9 mouse cellular contexts compared by ENCODE assay signal in genomic region chr19:8921741-8922140, GRCm38 (mm10). TPM values are rescaled to one million over a fixed set of nuclear protein-coding genes. Genes with fewer than 3 reads are reported as not detected.
DNase-seq lines count a peak whose midpoint lies in the region; ATAC-seq and TF ChIP-seq lines count a peak whose summit lies in the region.
"Had no signal": no experiment of that assay in that cellular context is flagged by ENCODE, and none has a peak within 500 bp of the region (broad histone marks: within the 10 kb centered on the region; RNA-seq: fewer than 3 reads in every experiment).

No protein-coding gene starts in this region.

- TF ChIP-seq POLR2A in heart, adult 2 months (IDR thresholded peaks at IDR 0.05; ENCODE audit: insufficient read depth, low read depth, low read length): no peak
- no peak for TF ChIP-seq POLR2A in thymus, adult 2 months (IDR thresholded peaks at IDR 0.05; ENCODE audit: control insufficient read depth, extremely low read depth, insufficient read depth, low read length, poor library complexity)

- H3K27ac ChIP-seq in heart, embryonic 10.5 days: 0 out of 2 replicates have a peak overlapping the region, but pooled peaks have one; percentile 32
- no peak overlapping the region for H3K27ac ChIP-seq in heart, adult 2 months
- no peak overlapping the region for H3K27ac ChIP-seq in hindbrain, embryonic 12.5 days
- H3K27ac ChIP-seq in liver, postnatal 0 days (ENCODE audit: low read depth): peak overlapping the region; percentile 90
- no peak overlapping the region for H3K27ac ChIP-seq in thymus, adult 2 months (ENCODE audit: control insufficient read depth, insufficient read depth, low read length)
- no peak overlapping the region for H3K27ac ChIP-seq in left cerebral cortex, adult 2 months

- 80% methylated on average over 9 of the region's 9 CpGs for WGBS in heart, embryonic 10.5 days
- 75% methylated on average over 9 of the region's 9 CpGs for WGBS in heart, adult 2 months
- WGBS in hindbrain, embryonic 12.5 days: 79% methylated on average over 9 of the region's 9 CpGs
- WGBS in liver, postnatal 0 days (ENCODE audit: insufficient replicate concordance): 61% methylated on average over 9 of the region's 9 CpGs
- 78% methylated on average over 9 of the region's 9 CpGs for WGBS in thymus, adult 2 months

- peaks cover 13% of the 10 kb centered on the region for H3K4me1 ChIP-seq in heart, embryonic 10.5 days
- peaks cover 4% of the 10 kb centered on the region for H3K4me1 ChIP-seq in heart, adult 2 months (ENCODE audit: control insufficient read depth, insufficient read depth, low read length)
- peaks cover 69% of the 10 kb centered on the region for H3K4me1 ChIP-seq in G1E (ENCODE audit: insufficient read depth, low read depth, low read length)
- H3K4me1 ChIP-seq in hindbrain, embryonic 12.5 days: peaks cover 13% of the 10 kb centered on the region; the same call in 1 of the 2 replicates
- peaks cover 15% of the 10 kb centered on the region for H3K4me1 ChIP-seq in liver, postnatal 0 days (ENCODE audit: insufficient read depth)
- H3K4me1 ChIP-seq in thymus, adult 2 months (replicated peaks; ENCODE audit: control insufficient read depth, insufficient read depth, low read length): peaks cover 5% of the 10 kb centered on the region; the same call in 1 of the 2 replicates

- intact Hi-C loops in heart, adult 2 months (cut with DNase I): loop anchor here (2.0 kb wide), 1 partner anchor 23 kb away; the partner anchor contains the start of gene Ganab
- intact Hi-C loops in left cerebral cortex, adult 2 months (cut with DNase I): no loop called here

- no peak for ATAC-seq in G1E (ENCODE audit: extremely low read depth, insufficient number of reproducible peaks, low FRiP score, poor library complexity, severe bottlenecking)
- no peak for ATAC-seq in hindbrain, embryonic 12.5 days (ENCODE audit: low FRiP score)
- no peak for ATAC-seq in liver, postnatal 0 days

- peak overlapping the region; percentile 75; the same call in 1 of the 2 replicates for H3K4me2 ChIP-seq in hindbrain, embryonic 12.5 days (replicated peaks)
- H3K4me2 ChIP-seq in liver, postnatal 0 days (ENCODE audit: low read depth, low read length): peak overlapping the region; percentile 94

- H3K9ac ChIP-seq in heart, adult 2 months (ENCODE audit: low read depth, low read length): no peak overlapping the region
- 0 out of 2 replicates have a peak overlapping the region, but pooled peaks have one; percentile 77 for H3K9ac ChIP-seq in hindbrain, embryonic 12.5 days
- peak overlapping the region; percentile 75 for H3K9ac ChIP-seq in liver, postnatal 0 days (replicated peaks)

- peaks cover 32% of the 10 kb centered on the region for H3K36me3 ChIP-seq in heart, embryonic 10.5 days
- 0 out of 2 replicates have a peak, but pooled peaks cover 3% of the 10 kb centered on the region for H3K36me3 ChIP-seq in heart, adult 2 months (ENCODE audit: control insufficient read depth, insufficient read depth, low read length)
- H3K36me3 ChIP-seq in G1E (replicated peaks): peaks cover 53% of the 10 kb centered on the region
- H3K36me3 ChIP-seq in hindbrain, embryonic 12.5 days: peaks cover 25% of the 10 kb centered on the region
- H3K36me3 ChIP-seq in liver, postnatal 0 days (replicated peaks; ENCODE audit: insufficient read depth, low read length): peaks cover 23% of the 10 kb centered on the region
- H3K36me3 ChIP-seq in thymus, adult 2 months (ENCODE audit: control insufficient read depth, insufficient read depth, low read length): no peaks in the 10 kb centered on the region

- no peak for DNase-seq in heart, embryonic 10.5 days (ENCODE audit: low spot score)
- no peak for DNase-seq in heart, adult 2 months
- no peak for DNase-seq in G1E (ENCODE audit: low spot score)
- DNase-seq in liver, postnatal 0 days: peak; percentile 31
- no peak for DNase-seq in thymus, adult 2 months
- no peak for DNase-seq in left cerebral cortex, adult 2 months (ENCODE audit: extremely low spot score in 1 of 2, low spot score in 2 of 2)
- no peak for DNase-seq in frontal cortex, adult 2 months (ENCODE audit: extremely low spot score in 1 of 2, low spot score in 1 of 2)
- DNase-seq: lung, adult 2 months had no signal

- no peaks in the 10 kb centered on the region for H3K9me3 ChIP-seq in heart, embryonic 10.5 days
- no peaks in the 10 kb centered on the region for H3K9me3 ChIP-seq in G1E (replicated peaks)
- no peaks in the 10 kb centered on the region for H3K9me3 ChIP-seq in hindbrain, embryonic 12.5 days (replicated peaks)
- H3K9me3 ChIP-seq in liver, postnatal 0 days (ENCODE audit: low read length): no peaks in the 10 kb centered on the region

- H3K27me3 ChIP-seq in heart, embryonic 10.5 days (ENCODE audit: insufficient read depth, poor library complexity, severe bottlenecking): no peaks in the 10 kb centered on the region
- H3K27me3 ChIP-seq in heart, adult 2 months (ENCODE audit: control insufficient read depth, insufficient read depth, low read length): no peaks in the 10 kb centered on the region
- no peaks in the 10 kb centered on the region for H3K27me3 ChIP-seq in G1E (ENCODE audit: insufficient read depth, low read length)
- no peaks in the 10 kb centered on the region for H3K27me3 ChIP-seq in hindbrain, embryonic 12.5 days
- no peaks in the 10 kb centered on the region for H3K27me3 ChIP-seq in liver, postnatal 0 days (ENCODE audit: insufficient read depth, low read length)
- H3K27me3 ChIP-seq in thymus, adult 2 months (ENCODE audit: control insufficient read depth, insufficient read depth, low read length): no peaks in the 10 kb centered on the region

- no peaks in the 10 kb centered on the region for H3K79me2 ChIP-seq in heart, adult 2 months (replicated peaks; ENCODE audit: control insufficient read depth, insufficient read depth, low read length)

- H3K4me3 ChIP-seq in heart, embryonic 10.5 days: 0 out of 2 replicates have a peak overlapping the region, but pooled peaks have one; percentile 86
- no peak overlapping the region for H3K4me3 ChIP-seq in heart, adult 2 months
- peak overlapping the region; percentile 85 for H3K4me3 ChIP-seq in G1E (ENCODE audit: low read depth, low read length)
- no peak overlapping the region for H3K4me3 ChIP-seq in hindbrain, embryonic 12.5 days
- H3K4me3 ChIP-seq in liver, postnatal 0 days (ENCODE audit: low read depth, low read length): peak overlapping the region; percentile 79
- no peak overlapping the region for H3K4me3 ChIP-seq in thymus, adult 2 months (ENCODE audit: control insufficient read depth, insufficient read depth, low read length)
- no peak overlapping the region for H3K4me3 ChIP-seq in left cerebral cortex, adult 2 months

- no peak for TF ChIP-seq CTCF in heart, adult 2 months (IDR thresholded peaks at IDR 0.05)
- TF ChIP-seq CTCF in G1E (IDR thresholded peaks at IDR 0.05; ENCODE audit: low read depth, low read length): no peak
- no peak for TF ChIP-seq CTCF in liver, postnatal 0 days (IDR thresholded peaks at IDR 0.05; ENCODE audit: low read depth)
- TF ChIP-seq CTCF in thymus, adult 2 months (IDR thresholded peaks at IDR 0.05; ENCODE audit: borderline replicate concordance, control insufficient read depth, extremely low read depth, insufficient read depth, low read length, poor library complexity): no peak
- no peak for TF ChIP-seq CTCF in left cerebral cortex, adult 2 months (IDR thresholded peaks at IDR 0.05)

- TF ChIP-seq EP300 in heart, adult 2 months (IDR thresholded peaks at IDR 0.05; ENCODE audit: insufficient read depth, low read depth, low read length): no peak
- no peak for TF ChIP-seq EP300 in liver, postnatal 0 days (IDR thresholded peaks at IDR 0.05; ENCODE audit: low read depth)

RNA-seq across cellular contexts. Expression of gene B3gat3, which starts 1.6 kb away (rescaled TPM):
- polyA plus RNA-seq in heart, embryonic 10.5 days (2016; fragmentation: Nextera tagmentation; extraction: Ambion mirVana): 52.0 and 57.9 TPM in 2 replicates
- 10 to 100 TPM; 35.4 to 42.3 TPM for total RNA-seq in heart, adult 2 months (2021)
- polyA plus RNA-seq in heart, adult 2 months (2012; rRNA removed): 59.4 and 61.2 TPM in 2 replicates
- total RNA-seq in G1E (2014; fragmentation: Nextera tagmentation) (70.3 and 75.7 TPM in 2 replicates), G1E (2017) (38.8 and 47.0 TPM in 2 replicates)
- 156 and 180 TPM in 2 replicates for polyA plus RNA-seq in G1E (2012)
- polyA plus RNA-seq in hindbrain, embryonic 12.5 days (2016; fragmentation: Nextera tagmentation; extraction: Ambion mirVana): 79.6 and 82.8 TPM in 2 replicates
- polyA plus RNA-seq in liver, postnatal 0 days (2015; fragmentation: Nextera tagmentation; extraction: Ambion mirVana): 20.2 and 22.3 TPM in 2 replicates
- polyA plus RNA-seq in thymus, adult 2 months (2012; rRNA removed): 102 and 106 TPM in 2 replicates
- 100 to 1,000 TPM; 172 to 173 TPM for total RNA-seq in left cerebral cortex, adult 2 months (2021)
- 190 and 210 TPM in 2 replicates for polyA plus RNA-seq in frontal cortex, adult 2 months (2012; rRNA removed)

RNA-seq across cellular contexts. Expression of gene Rom1, which starts 7.4 kb away (rescaled TPM):
- 3.2 and 5.2 TPM in 2 replicates for polyA plus RNA-seq in heart, embryonic 10.5 days (2016; fragmentation: Nextera tagmentation; extraction: Ambion mirVana)
- 10 to 100 TPM; 21.8 to 23.1 TPM for total RNA-seq in heart, adult 2 months (2021)
- polyA plus RNA-seq in heart, adult 2 months (2012; rRNA removed): 24.9 and 30.7 TPM in 2 replicates
- total RNA-seq in G1E (2014; fragmentation: Nextera tagmentation) (1.1 TPM in 1 of 2 replicates, not detected in the other), G1E (2017) (5.4 and 6.0 TPM in 2 replicates)
- 14.2 and 16.0 TPM in 2 replicates for polyA plus RNA-seq in G1E (2012)
- 1.8 and 3.2 TPM in 2 replicates for polyA plus RNA-seq in hindbrain, embryonic 12.5 days (2016; fragmentation: Nextera tagmentation; extraction: Ambion mirVana)
- polyA plus RNA-seq in liver, postnatal 0 days (2015; fragmentation: Nextera tagmentation; extraction: Ambion mirVana): 2.0 and 2.5 TPM in 2 replicates
- polyA plus RNA-seq in thymus, adult 2 months (2012; rRNA removed): 11.9 and 13.5 TPM in 2 replicates
- total RNA-seq in left cerebral cortex, adult 2 months (2021): 1 to 10 TPM; 5.6 to 7.2 TPM
- 8.3 and 9.6 TPM in 2 replicates for polyA plus RNA-seq in frontal cortex, adult 2 months (2012; rRNA removed)

RNA-seq across cellular contexts. Expression of gene Eml3, which starts 7.6 kb away (rescaled TPM):
- 17.4 and 24.4 TPM in 2 replicates for polyA plus RNA-seq in heart, embryonic 10.5 days (2016; fragmentation: Nextera tagmentation; extraction: Ambion mirVana)
- 1 to 10 TPM; 7.0 to 9.7 TPM for total RNA-seq in heart, adult 2 months (2021)
- polyA plus RNA-seq in heart, adult 2 months (2012; rRNA removed): 17.6 and 18.4 TPM in 2 replicates
- total RNA-seq in G1E (2014; fragmentation: Nextera tagmentation) (24.7 and 26.3 TPM in 2 replicates), G1E (2017) (40.1 and 42.5 TPM in 2 replicates)
- polyA plus RNA-seq in G1E (2012): 111 and 114 TPM in 2 replicates
- polyA plus RNA-seq in hindbrain, embryonic 12.5 days (2016; fragmentation: Nextera tagmentation; extraction: Ambion mirVana): 17.0 and 17.1 TPM in 2 replicates
- polyA plus RNA-seq in liver, postnatal 0 days (2015; fragmentation: Nextera tagmentation; extraction: Ambion mirVana): 8.0 and 9.5 TPM in 2 replicates
- polyA plus RNA-seq in thymus, adult 2 months (2012; rRNA removed): 72.3 and 73.1 TPM in 2 replicates
- 10 to 100 TPM; 11.0 to 13.7 TPM for total RNA-seq in left cerebral cortex, adult 2 months (2021)
- 13.9 and 14.1 TPM in 2 replicates for polyA plus RNA-seq in frontal cortex, adult 2 months (2012; rRNA removed)

RNA-seq across cellular contexts. Expression of gene Mta2, which starts 19.9 kb away (rescaled TPM):
- 113 and 140 TPM in 2 replicates for polyA plus RNA-seq in heart, embryonic 10.5 days (2016; fragmentation: Nextera tagmentation; extraction: Ambion mirVana)
- total RNA-seq in heart, adult 2 months (2021): 10 to 100 TPM; 29.0 to 32.1 TPM
- polyA plus RNA-seq in heart, adult 2 months (2012; rRNA removed): 13.1 and 15.6 TPM in 2 replicates
- 183 and 186 TPM in 2 replicates for total RNA-seq in G1E (2014; fragmentation: Nextera tagmentation)
- total RNA-seq in G1E (2017): 166 and 177 TPM in 2 replicates
- polyA plus RNA-seq in G1E (2012): 67.7 and 76.9 TPM in 2 replicates
- 174 and 185 TPM in 2 replicates for polyA plus RNA-seq in hindbrain, embryonic 12.5 days (2016; fragmentation: Nextera tagmentation; extraction: Ambion mirVana)
- polyA plus RNA-seq in liver, postnatal 0 days (2015; fragmentation: Nextera tagmentation; extraction: Ambion mirVana): 43.0 and 45.7 TPM in 2 replicates
- 79.6 and 92.0 TPM in 2 replicates for polyA plus RNA-seq in thymus, adult 2 months (2012; rRNA removed)
- total RNA-seq in left cerebral cortex, adult 2 months (2021): 10 to 100 TPM; 55.5 to 55.6 TPM
- polyA plus RNA-seq in frontal cortex, adult 2 months (2012; rRNA removed): 27.6 and 31.0 TPM in 2 replicates

RNA-seq across cellular contexts. Expression of gene Ganab, which starts 23.9 kb away (rescaled TPM):
- 91.4 and 103 TPM in 2 replicates for polyA plus RNA-seq in heart, embryonic 10.5 days (2016; fragmentation: Nextera tagmentation; extraction: Ambion mirVana)
- 10 to 100 TPM; 50.3 to 52.5 TPM for total RNA-seq in heart, adult 2 months (2021)
- 54.5 and 90.0 TPM in 2 replicates for polyA plus RNA-seq in heart, adult 2 months (2012; rRNA removed)
- total RNA-seq in G1E (2014; fragmentation: Nextera tagmentation) (197 and 214 TPM in 2 replicates), G1E (2017) (75.0 and 75.6 TPM in 2 replicates)
- 50.7 and 56.2 TPM in 2 replicates for polyA plus RNA-seq in G1E (2012)
- 114 and 118 TPM in 2 replicates for polyA plus RNA-seq in hindbrain, embryonic 12.5 days (2016; fragmentation: Nextera tagmentation; extraction: Ambion mirVana)
- 29.4 and 32.4 TPM in 2 replicates for polyA plus RNA-seq in liver, postnatal 0 days (2015; fragmentation: Nextera tagmentation; extraction: Ambion mirVana)
- 203 and 219 TPM in 2 replicates for polyA plus RNA-seq in thymus, adult 2 months (2012; rRNA removed)
- total RNA-seq in left cerebral cortex, adult 2 months (2021): 100 to 1,000 TPM in 1 of 2 experiments, 10 to 100 TPM in 1; 96.4 to 104 TPM
- polyA plus RNA-seq in frontal cortex, adult 2 months (2012; rRNA removed): 87.7 and 95.2 TPM in 2 replicates

Comparison
In these comparisons a context has a peak if more than half of its experiments do, and no peak if none do; other contexts are left out.
1. H3K27ac ChIP-seq: peak in heart, embryonic 10.5 days (single experiment) and liver, postnatal 0 days (single experiment); none in heart, adult 2 months (single experiment), hindbrain, embryonic 12.5 days (single experiment), thymus, adult 2 months (single experiment) and left cerebral cortex, adult 2 months (single experiment).
2. H3K4me3 ChIP-seq: peak in heart, embryonic 10.5 days (single experiment), G1E (single experiment) and liver, postnatal 0 days (single experiment); none in heart, adult 2 months (single experiment), hindbrain, embryonic 12.5 days (single experiment), thymus, adult 2 months (single experiment) and left cerebral cortex, adult 2 months (single experiment).